Comparison of ENCODE assay signal across 13 mouse cellular contexts in the genomic region with DNA sequence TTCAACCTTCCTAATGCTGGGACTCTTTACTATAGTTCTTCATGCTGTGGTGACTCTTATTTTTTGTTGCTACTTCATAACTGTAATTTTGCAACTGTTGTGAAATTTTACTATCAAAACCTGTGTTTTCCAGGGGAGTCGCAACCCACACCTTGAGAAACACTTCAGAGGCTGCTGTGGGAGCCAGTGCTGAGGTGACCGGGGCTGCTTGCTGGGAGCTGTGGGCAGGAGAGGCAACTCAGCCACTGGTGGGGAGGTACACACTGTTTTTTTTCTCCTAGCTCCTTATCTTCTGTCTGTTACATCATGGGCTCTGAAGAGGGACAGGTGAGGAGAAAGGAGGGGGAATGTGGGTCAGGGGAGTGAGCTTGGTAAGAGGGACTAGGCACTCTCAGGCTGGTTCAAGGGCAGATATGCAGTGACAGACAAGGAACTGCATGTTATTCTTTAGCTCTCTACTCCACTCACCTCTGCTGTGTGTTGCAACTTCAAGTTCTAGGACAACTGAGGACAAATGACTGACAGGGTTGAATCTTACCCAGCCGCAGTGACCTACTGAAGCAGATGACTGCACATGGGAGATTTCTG.
"Had no signal": no experiment of that assay in that cellular context is flagged by ENCODE, and none has a peak within 500 bp of the region (broad histone marks: within the 10 kb centered on the region; RNA-seq: fewer than 3 reads in every experiment).

No protein-coding gene starts in this region.

- H3K9ac ChIP-seq: intestine, embryonic 15.5 days; limb, embryonic 12.5 days; liver, embryonic 13.5 days; lung, embryonic 14.5 days; midbrain, embryonic 13.5 days had no signal

- H3K36me3 ChIP-seq: intestine, embryonic 15.5 days; limb, embryonic 12.5 days; liver, embryonic 13.5 days; midbrain, embryonic 13.5 days had no signal

- H3K4me1 ChIP-seq: intestine, embryonic 15.5 days; liver, embryonic 13.5 days; midbrain, embryonic 13.5 days had no signal

- H3K27me3 ChIP-seq: intestine, embryonic 15.5 days; limb, embryonic 12.5 days; liver, embryonic 13.5 days; midbrain, embryonic 13.5 days had no signal

- H3K9me3 ChIP-seq: intestine, embryonic 15.5 days; limb, embryonic 12.5 days; liver, embryonic 13.5 days; midbrain, embryonic 13.5 days had no signal

- H3K4me2 ChIP-seq: intestine, embryonic 15.5 days; limb, embryonic 12.5 days; liver, embryonic 13.5 days; lung, embryonic 14.5 days; midbrain, embryonic 13.5 days had no signal

- DNase-seq: kidney, adult 18-20 months; kidney, postnatal 10 days; layer of hippocampus, postnatal 36 days; liver; liver, embryonic 13.5 days; right cerebral cortex, adult 18-20 months; right cerebral cortex, postnatal 25 days; thymus, postnatal 36 days had no signal

- H3K4me3 ChIP-seq: intestine, embryonic 15.5 days; limb, embryonic 12.5 days; liver, embryonic 13.5 days; midbrain, embryonic 13.5 days had no signal

- ATAC-seq: hindbrain, postnatal 0 days; intestine, embryonic 15.5 days; midbrain, embryonic 13.5 days had no signal

- H3K27ac ChIP-seq: hindbrain, postnatal 0 days; intestine, embryonic 15.5 days; limb, embryonic 12.5 days; liver, embryonic 13.5 days; midbrain, embryonic 13.5 days had no signal
